Mouse (Mus musculus): ENCODE results near the gene Rbpms2.

DNA sequence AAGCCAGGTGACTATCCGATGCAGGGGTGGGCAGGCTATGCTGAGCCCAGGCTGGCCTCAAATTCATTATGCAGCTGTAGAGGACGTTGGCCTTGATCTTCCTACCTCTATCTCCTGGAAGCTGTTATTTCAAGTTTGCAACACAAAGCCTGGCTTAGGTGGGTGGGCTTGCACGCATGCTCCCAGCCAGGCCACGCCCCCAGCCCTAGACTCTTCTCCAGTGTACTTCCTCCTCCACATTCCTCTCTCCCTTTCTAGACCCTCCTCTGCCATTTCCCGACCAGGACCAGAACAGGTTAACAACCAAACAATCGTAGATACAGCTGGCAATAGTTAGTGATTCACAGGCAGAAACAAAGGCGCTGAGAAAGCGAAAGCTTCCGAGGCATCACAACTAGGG, 35.9 kb upstream of the Rbpms2 start:
- TF ChIP-seq CTCF (IDR thresholded peaks at IDR 0.05; ENCODE audit: low read depth) = no peak
- TF ChIP-seq EP300 (IDR thresholded peaks at IDR 0.05; ENCODE audit: low read depth) = no peak
